Mouse (Mus musculus): Measurements from ENCODE around the gene Ssbp1.

Ssbp1 gene

GRCm38 (mm10) chr6:40454436-40455041 is 16.6 kb upstream of the Ssbp1 start:
- DNase-seq (ENCODE audit: low read depth in 1 of 2, low spot score in 2 of 2): no peak

- DNase-seq (ENCODE audit: low read depth in 1 of 2, low spot score in 2 of 2): no peak
These were observed 5.4 kb upstream of the Ssbp1 start for GRCm38 (mm10) chr6:40465710-40466109.

GRCm38 (mm10) chr6:40471720-40472010 is 513 bp downstream of the Ssbp1 start:
- DNase-seq (ENCODE audit: low read depth in 1 of 2, low spot score in 2 of 2): no peak

GRCm38 (mm10) chr6:40476132-40476531 is 5.0 kb downstream of the Ssbp1 start:
- DNase-seq (ENCODE audit: low read depth in 1 of 2, low spot score in 2 of 2): no peak

GRCm38 (mm10) chr6:40479705-40480104 is 8.6 kb downstream of the Ssbp1 start:
- DNase-seq (ENCODE audit: low read depth in 1 of 2, low spot score in 2 of 2): no peak

GRCm38 (mm10) chr6:40482318-40482717 is 11.2 kb downstream of the Ssbp1 start:
- no peak for DNase-seq (ENCODE audit: low read depth in 1 of 2, low spot score in 2 of 2)

GRCm38 (mm10) chr6:40490933-40491332 is 19.8 kb downstream of the Ssbp1 start, which contains the start of gene Tas2r137:
Gene Tas2r137, plus strand, starts transcription at chr6:40491233.
- no peak for DNase-seq (ENCODE audit: low read depth in 1 of 2, low spot score in 2 of 2)

- no peak for DNase-seq (ENCODE audit: low read depth in 1 of 2, low spot score in 2 of 2)
These were observed 22.1 kb downstream of the Ssbp1 start, which contains the start of gene Tas2r108 for GRCm38 (mm10) chr6:40493229-40493628. Gene Tas2r108, plus strand, starts transcription at chr6:40493529.

GRCm38 (mm10) chr6:40519408-40519807 is 48.3 kb downstream of the Ssbp1 start, which contains the start of gene Prss37:
Gene Prss37, minus strand, starts transcription at chr6:40519508.
- no peak for DNase-seq (ENCODE audit: low read depth in 1 of 2, low spot score in 2 of 2)

All from monocyte, adult 2 months (primary cell).